Mouse (Mus musculus) MEL (cell line): ENCODE measurements around the gene Rps15a.

Source experiments
- CHD2 ChIP-seq: IDR thresholded peaks from 2 replicates; pipeline ENCODE4 v1.6.1; 2011; ENCODE audit warnings: low read length, improper control_type of control experiment
- CTCF ChIP-seq, 3 experiments: IDR thresholded peaks in 2 of 3; conservative IDR thresholded peaks in 1 of 3; 2 replicates each; pipeline ENCODE4 v1.5.1; 2011 to 2012; ENCODE audit warnings: low read length in 3 of 3, low read depth in 2 of 3, mild to moderate bottlenecking in 2 of 3, improper control_type of control experiment in 1 of 3, inconsistent platforms in 1 of 3, mixed read lengths in 1 of 3, moderate library complexity in 1 of 3; ENCODE audit not compliant: control insufficient read depth in 1 of 3, insufficient read depth in 1 of 3, poor library complexity in 1 of 3, severe bottlenecking in 1 of 3
- ELF1 ChIP-seq: IDR thresholded peaks from 2 replicates; pipeline ENCODE4 v1.6.1; 2014; ENCODE audit warnings: low read depth, mild to moderate bottlenecking, inconsistent platforms, low read length, improper control_type of control experiment, moderate library complexity
- KAT2A ChIP-seq: conservative IDR thresholded peaks from 2 replicates; pipeline ENCODE4 v1.6.1; 2012; ENCODE audit warnings: low read depth, low read length, improper control_type of control experiment, inconsistent platforms
- MAFK ChIP-seq: IDR thresholded peaks from 2 replicates; pipeline ENCODE4 v1.6.1; 2011; ENCODE audit warnings: low read depth, mild to moderate bottlenecking, low read length, improper control_type of control experiment, borderline replicate concordance
- MYC ChIP-seq: IDR thresholded peaks from 2 replicates; pipeline ENCODE4 v1.6.1; 2011; ENCODE audit warnings: low read depth, mild to moderate bottlenecking, low read length, improper control_type of control experiment, moderate library complexity
- POLR2A ChIP-seq, 2 experiments: IDR thresholded peaks; 2 replicates each; pipeline ENCODE4 v1.6.1; 2011 to 2012; ENCODE audit warnings: low read length in 2 of 2, mild to moderate bottlenecking in 2 of 2, control low read depth in 1 of 2, improper control_type of control experiment in 1 of 2, low read depth in 1 of 2, moderate library complexity in 1 of 2; ENCODE audit not compliant: control insufficient read depth in 1 of 2, insufficient read depth in 1 of 2, poor library complexity in 1 of 2
- UBTF ChIP-seq: IDR thresholded peaks from 2 replicates; pipeline ENCODE4 v1.6.1; 2012; ENCODE audit warnings: low read depth, mild to moderate bottlenecking, inconsistent platforms, low read length, improper control_type of control experiment, moderate library complexity, borderline replicate concordance; ENCODE audit not compliant: insufficient read depth
- ZC3H11A ChIP-seq: IDR thresholded peaks from 2 replicates; pipeline ENCODE4 v1.6.1; 2012; ENCODE audit warnings: low read depth, mild to moderate bottlenecking, inconsistent platforms, low read length, improper control_type of control experiment

GRCm38 (mm10) chr7:118135128-118135527 is 19.1 kb upstream of the Rps15a start:
- no peak for TF ChIP-seq CHD2
- TF ChIP-seq ELF1 = no peak
- no peak for TF ChIP-seq ZC3H11A
- no peak for TF ChIP-seq POLR2A (IDR thresholded peaks at IDR 0.05; ENCODE audit: control insufficient read depth in 1 of 2, insufficient read depth in 1 of 2, low read depth in 1 of 2, low read length in 2 of 2, poor library complexity in 1 of 2)
- TF ChIP-seq MYC = no peak
- TF ChIP-seq MAFK = no peak
- no peak for TF ChIP-seq KAT2A
- TF ChIP-seq CTCF (IDR thresholded peaks at IDR 0.05 in 2 of 3, conservative IDR thresholded peaks at IDR 0.05 in 1 of 3; ENCODE audit: control insufficient read depth in 1 of 3, insufficient read depth in 1 of 3, low read depth in 2 of 3, low read length in 3 of 3, poor library complexity in 1 of 3, severe bottlenecking in 1 of 3) = no peak
- TF ChIP-seq UBTF = no peak
